Mouse (Mus musculus) right cerebral cortex, postnatal 10 days (tissue): Measurements from ENCODE around the gene Tbcb.
"Not testable (repeated sequence)": the region's sequence is repeated elsewhere in the genome, so short reads cannot be mapped to it uniquely, and the experiment has no call there.

Experiments used
- DNase-seq, 2 experiments: peaks; one replicate each; pipeline ENCODE4 v3.0.0; 2021; ENCODE audit warnings: low spot score in 2 of 2

The Tbcb gene

DNA sequence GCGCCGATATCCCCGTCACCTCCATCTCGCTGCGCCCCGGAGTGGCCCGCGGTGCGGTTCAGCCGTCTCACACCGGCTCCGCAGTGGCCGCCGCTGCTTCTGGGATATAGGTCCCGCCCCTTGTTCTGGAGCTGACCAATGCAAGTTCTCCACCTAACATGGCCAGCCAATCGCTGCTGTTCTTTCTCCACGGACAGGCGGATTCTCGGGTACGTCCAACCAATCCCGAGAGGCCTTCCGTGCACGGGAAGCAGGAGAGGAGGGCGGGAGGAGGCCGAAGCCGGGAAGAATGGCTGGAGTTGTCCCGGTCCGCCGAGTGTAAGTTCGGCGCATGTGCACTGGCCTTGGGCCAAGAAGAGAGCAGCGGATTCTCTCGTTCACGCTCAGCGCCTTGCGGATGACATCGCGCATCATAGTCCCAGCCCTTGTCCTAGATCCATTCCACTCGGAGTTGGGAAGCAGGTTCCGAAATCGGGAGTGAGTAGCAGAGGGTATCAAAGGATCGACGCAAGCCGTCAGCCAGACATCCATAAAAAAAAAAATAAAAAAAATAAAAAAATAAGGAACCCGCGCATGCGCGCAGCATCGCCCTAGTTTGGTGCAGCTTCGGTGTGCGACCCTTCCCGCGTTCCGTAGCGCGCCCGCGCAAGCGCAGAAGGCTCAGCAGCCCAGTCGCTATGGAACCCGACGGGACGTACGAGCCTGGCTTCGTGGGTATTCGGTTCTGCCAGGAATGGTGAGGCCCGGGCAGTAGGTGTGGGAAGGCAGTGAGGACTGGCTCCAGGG lies at the start of gene Tbcb, which contains the start of gene Polr2i:
Gene Tbcb, minus strand, starts transcription at position 604 of the 786 bp plus-strand sequence.
Gene Polr2i, plus strand, starts transcription at position 280 of the 786 bp plus-strand sequence.
- peak; percentile 99 for DNase-seq

DNA sequence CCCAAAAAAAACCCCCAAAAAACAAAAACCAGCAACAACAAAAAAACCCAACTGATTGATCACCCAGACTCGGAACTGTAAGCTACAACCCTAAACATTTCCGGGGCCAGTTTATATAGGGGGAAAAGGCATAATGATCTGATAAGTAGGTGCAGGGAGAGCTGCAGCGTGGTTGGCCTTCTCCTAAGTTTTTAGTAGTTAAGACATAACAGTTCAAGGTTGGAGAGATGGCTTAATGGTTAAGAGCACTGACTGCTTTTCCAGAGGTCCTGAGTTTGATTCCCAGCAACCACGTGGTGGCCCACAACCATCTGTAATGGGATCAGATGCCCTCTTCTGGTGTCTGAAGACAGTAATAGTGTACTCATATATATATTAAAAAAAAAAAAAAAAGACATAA lies 49.5 kb upstream of the Tbcb start:
- no peak for DNase-seq

DNA sequence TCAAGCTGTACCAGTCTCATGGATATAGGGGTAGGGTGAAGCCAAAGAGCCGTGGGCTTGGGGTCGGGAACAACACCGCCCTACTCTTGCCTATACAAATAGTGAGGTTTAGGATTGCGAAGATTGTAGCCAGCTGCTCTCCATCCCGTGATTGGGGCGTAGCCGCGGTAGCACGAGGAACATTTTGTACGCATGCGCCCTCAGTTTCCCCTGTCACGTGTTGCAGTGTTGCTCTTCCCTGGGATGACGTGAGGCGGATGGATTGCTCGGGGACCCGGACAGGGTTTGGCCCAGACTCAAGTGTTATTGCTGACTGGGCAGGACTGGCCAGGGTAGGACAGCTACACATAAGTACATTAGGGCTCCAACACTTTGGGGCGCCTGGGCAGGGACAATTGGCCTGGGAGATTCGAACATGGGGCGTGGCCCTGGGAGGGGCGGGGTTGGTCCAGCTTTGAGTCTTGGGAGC lies 48.6 kb upstream of the Tbcb start:
- DNase-seq, result peak; percentile 93 to 94

DNA sequence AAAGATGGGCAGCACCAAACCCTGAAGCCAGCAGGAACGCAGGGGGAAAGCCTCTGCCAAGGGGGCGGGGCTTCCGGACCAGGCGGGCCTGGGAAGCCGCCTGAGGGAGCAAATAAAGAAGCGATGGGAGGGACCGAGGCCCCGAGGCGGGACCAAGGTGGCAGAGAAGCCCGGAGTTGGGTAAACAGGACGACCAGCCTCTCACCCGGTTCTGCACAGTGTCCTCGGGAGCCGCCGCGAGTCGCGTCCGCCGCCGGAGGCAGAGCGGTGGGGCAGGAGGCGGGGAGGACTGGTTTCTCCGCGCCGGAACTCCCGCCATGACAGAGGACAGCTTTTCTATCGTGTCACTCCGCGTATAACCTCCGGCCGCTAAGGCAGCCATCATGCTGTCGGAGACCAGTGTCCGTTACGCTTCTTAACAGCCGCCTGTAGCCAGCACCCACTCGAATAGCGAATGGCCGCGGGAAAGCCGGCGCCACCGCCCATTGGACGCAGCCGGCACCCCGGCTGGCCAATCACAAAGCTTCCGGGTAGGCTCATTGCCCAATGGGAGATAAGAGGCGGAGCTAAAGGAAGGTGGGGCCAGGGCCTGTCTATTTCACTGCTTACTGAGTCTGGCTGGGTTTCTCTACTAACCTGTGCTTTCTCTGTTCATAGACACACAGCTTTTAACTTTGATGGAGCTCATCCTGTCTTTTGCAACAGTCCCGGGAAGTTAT lies 48.0 kb upstream of the Tbcb start, which contains the start of the genes Thap8 and Wdr62:
Gene Thap8, plus strand, starts transcription at position 144 of the 719 bp plus-strand sequence.
Gene Wdr62, minus strand, starts transcription at position 469 of the 719 bp plus-strand sequence.
- DNase-seq, result peak; percentile 94 to 95

- DNase-seq, result no peak
Measured at GRCm38 (mm10) chr7:30279536-30279935, 47.5 kb upstream of the Tbcb start.

GRCm38 (mm10) chr7:30278911-30279310 lies 46.8 kb upstream of the Tbcb start:
- no peak for DNase-seq

GRCm38 (mm10) chr7:30274383-30274782 lies 42.3 kb upstream of the Tbcb start:
- no peak for DNase-seq

DNA sequence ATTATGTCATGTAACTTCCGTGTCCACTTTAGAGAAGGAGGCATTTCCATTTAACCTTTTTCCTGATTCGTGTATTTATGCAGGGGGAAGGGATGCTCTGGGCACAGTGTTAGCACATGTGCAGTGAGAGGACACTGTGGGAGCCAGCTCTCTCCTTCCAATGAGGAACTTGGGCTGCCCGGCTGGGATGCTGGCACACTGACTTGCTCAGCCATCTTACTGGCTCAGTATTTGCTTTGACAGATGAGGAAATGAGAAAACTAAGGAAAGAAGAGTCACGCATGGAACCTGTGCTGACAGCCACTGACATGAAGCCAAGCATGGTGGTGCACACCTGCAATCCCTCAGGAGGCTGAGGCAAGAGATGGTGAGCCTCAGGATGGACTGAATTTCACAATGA lies 37.6 kb upstream of the Tbcb start:
- no peak for DNase-seq

- no peak for DNase-seq
Measured at GRCm38 (mm10) chr7:30266780-30267179, 34.7 kb upstream of the Tbcb start.

DNA sequence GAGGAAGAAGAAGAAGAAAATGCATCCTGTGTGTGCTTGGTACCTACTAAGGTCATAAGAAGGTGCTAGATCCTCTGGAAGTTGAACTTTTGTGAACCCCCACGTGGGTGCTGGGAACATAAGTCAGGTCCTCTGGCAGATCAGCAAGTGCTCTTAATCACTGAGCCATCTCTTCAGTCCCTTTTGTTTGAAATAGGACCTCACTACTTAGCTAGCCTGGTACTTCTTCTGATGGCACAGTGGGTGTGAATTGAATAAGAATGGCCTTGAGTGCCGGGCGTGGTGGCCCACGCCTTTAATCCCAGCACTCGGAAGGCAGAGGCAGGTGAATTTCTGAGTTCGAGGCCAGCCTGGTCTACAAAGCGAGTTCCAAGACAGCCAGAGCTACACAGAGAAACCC lies 33.9 kb upstream of the Tbcb start:
- DNase-seq, result no peak

DNA sequence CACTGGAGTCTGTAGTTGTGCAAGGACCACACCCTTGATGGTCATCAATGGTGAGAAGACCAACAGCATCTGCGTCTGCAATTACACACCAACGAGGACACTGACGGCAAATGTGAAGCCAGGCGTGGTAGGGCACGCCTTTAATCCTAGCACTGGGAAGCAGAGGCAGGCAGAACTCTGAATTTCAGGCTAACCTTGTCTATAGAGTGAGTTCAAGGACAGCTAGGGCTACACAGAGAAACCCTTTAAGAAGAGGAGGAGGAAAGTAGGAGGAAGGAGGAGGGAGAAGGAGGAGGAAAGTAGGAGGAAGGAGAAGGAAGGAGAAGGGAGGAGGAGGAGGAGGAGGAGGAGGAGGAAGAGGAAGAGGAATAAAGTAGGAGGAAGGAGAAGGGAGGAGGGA lies 33.5 kb upstream of the Tbcb start:
- no peak for DNase-seq

GRCm38 (mm10) chr7:30265041-30265440 lies 33.0 kb upstream of the Tbcb start:
- no peak for DNase-seq

DNA sequence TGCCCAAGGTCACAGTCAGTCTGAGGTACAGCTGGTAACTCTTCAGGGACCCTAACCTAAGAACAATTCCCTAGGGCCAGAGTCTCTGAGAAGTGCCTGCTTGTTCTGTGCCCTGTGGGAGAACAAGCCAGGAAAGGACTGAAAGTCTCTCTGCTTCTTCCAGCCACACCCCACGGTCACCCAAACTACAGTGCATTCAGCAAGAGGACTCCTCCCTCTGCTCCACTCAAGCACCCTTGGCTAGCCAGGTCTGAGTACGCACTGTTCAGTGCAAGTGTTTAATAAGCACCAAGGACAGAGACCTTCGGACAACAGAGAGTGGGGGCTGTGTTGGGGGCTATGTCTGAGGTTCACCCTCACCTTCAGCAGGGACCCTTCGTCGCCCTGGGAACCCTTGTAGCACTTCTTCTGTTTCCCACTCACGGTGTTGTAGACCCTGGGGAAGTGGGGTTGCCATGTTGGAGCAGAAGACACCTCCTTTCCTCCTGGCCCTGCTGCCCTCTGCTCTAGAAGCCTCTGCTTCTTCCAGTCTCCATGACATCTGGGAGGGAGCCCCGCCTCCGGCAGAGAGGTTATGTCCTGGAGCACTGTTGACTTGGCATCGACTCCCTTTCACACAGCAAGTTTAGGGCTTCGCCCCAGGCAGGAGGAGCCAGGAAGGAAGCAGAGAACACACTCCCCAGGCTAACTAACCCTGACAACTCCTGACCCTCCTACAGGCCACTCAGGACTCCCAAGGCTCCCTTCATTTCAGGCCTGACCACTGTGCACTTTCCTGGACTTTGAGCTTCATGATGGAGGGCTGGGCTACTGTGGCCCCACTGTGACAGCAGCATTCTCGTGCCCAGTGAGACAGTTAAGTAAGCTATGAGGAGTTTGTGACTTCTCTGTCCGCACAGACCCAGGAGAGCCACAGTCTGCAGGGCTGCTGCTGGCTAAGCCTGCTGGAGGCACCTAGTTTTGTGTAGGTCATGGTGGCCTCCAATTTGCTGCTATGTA lies 20.2 kb upstream of the Tbcb start:
- no peak for DNase-seq

DNA sequence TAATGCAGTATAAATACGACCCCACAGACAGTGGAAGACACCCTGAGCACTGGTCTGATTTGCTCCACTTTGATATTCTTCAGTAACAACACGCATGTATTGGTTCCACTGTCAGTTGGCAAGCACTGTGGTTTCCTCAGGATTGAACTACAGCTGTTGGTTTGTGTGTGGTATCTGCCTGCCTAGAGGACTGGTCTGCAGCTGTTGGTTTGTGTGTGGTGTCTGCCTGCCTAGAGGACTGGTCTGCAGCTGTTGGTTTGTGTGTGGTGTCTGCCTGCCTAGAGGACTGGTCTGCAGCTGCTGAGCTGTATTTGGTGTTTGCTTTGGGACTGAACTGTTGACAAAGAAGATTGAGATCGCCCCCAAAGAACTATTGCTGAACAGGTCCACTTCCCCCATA lies 5.3 kb upstream of the Tbcb start:
- not testable (repeated sequence) for DNase-seq

DNA sequence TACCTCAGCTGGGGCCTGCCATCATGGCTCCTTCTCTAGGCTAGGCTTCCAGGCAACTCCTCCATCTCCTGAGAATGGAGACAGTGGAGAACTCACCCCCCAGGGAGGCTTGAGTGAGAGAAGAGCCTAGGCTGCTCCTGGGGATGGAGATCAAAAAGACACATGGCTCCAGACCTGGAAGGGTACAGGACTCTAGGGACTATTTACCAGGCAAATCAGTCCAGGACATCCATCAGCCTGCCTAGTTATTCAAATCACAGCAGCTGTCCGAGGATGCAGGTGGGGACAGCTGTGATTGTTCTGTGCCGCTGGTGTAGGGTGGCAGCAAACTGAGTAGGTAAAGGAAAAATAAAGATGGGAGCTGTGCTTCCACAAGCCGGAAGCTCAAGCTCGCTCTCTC lies 3.6 kb upstream of the Tbcb start, which contains the start of gene Ovol3:
Gene Ovol3, minus strand, starts transcription at position 101 of the 400 bp plus-strand sequence.
- no peak for DNase-seq

GRCm38 (mm10) chr7:30235091-30235490 lies 3.0 kb upstream of the Tbcb start:
- DNase-seq, result no peak

- DNase-seq, result no peak
Measured at GRCm38 (mm10) chr7:30234276-30234858, 2.3 kb upstream of the Tbcb start.

- peak; percentile 61 to 64 for DNase-seq
Measured at GRCm38 (mm10) chr7:30233387-30233786, 1.3 kb upstream of the Tbcb start.

- peak; percentile 63 to 70 for DNase-seq
Measured at GRCm38 (mm10) chr7:30232631-30233148, 618 bp upstream of the Tbcb start.

- no peak for DNase-seq
Measured at GRCm38 (mm10) chr7:30231328-30231668, 774 bp downstream of the Tbcb start.

- DNase-seq, result no peak
Measured at GRCm38 (mm10) chr7:30224206-30224605, 7.9 kb downstream of the Tbcb start.
